Mouse (Mus musculus): ENCODE measurements at regions not wholly inside any gene's neighbourhood (a gene's known extent, or its start where the extent isn't known, plus 50 kb on each side); places are given as distances from the start of the nearest gene placed in this dataset.

GRCm38 (mm10) chr2:75496606-75497240 is 162.3 kb upstream of the Hnrnpa3 start:
- Histone ChIP-seq H3K4me1 (ENCODE audit: control insufficient read depth, insufficient read depth, insufficient read length, low read length) (no peaks in the 10 kb centered on the region), H3K36me3 (ENCODE audit: control insufficient read depth, insufficient read depth, low read length) (no peaks in the 10 kb centered on the region), H3K27me3 (ENCODE audit: control insufficient read depth, insufficient read depth, low read length) (no peaks in the 10 kb centered on the region), H3K27ac (ENCODE audit: insufficient read depth, low read depth, low read length) (no peak overlapping the region), H3K4me3 (ENCODE audit: low read depth, low read length) (no peak overlapping the region)
- WGBS, result 34% methylated on average over 5 of the region's 5 CpGs
- TF ChIP-seq CTCF (IDR thresholded peaks at IDR 0.05; ENCODE audit: extremely low read depth, insufficient read length, insufficient replicate concordance, low read depth, low read length) (no peak), POLR2A (IDR thresholded peaks at IDR 0.05; ENCODE audit: low read depth, low read length) (no peak)

- Histone ChIP-seq H3K4me1 (ENCODE audit: control insufficient read depth, insufficient read depth, insufficient read length, low read length) (no peaks in the 10 kb centered on the region), H3K27ac (ENCODE audit: insufficient read depth, low read depth, low read length) (no peak overlapping the region), H3K4me3 (ENCODE audit: low read depth, low read length) (no peak overlapping the region), H3K27me3 (ENCODE audit: control insufficient read depth, insufficient read depth, low read length) (no peaks in the 10 kb centered on the region; the same call in 1 of the 2 replicates), H3K36me3 (ENCODE audit: control insufficient read depth, insufficient read depth, low read length) (no peaks in the 10 kb centered on the region)
- TF ChIP-seq CTCF (IDR thresholded peaks at IDR 0.05; ENCODE audit: extremely low read depth, insufficient read length, insufficient replicate concordance, low read depth, low read length) (no peak), POLR2A (IDR thresholded peaks at IDR 0.05; ENCODE audit: low read depth, low read length) (no peak)
- WGBS, result 70% methylated on average over 4 of the region's 4 CpGs
Observed at GRCm38 (mm10) chr2:75510223-75510622, 148.8 kb upstream of the Hnrnpa3 start.

- H3K4me3 ChIP-seq (ENCODE audit: low read depth, low read length), result no peak overlapping the region
- no peaks in the 10 kb centered on the region; the same call in 1 of the 2 replicates for H3K27me3 ChIP-seq (ENCODE audit: control insufficient read depth, insufficient read depth, low read length)
- TF ChIP-seq POLR2A (IDR thresholded peaks at IDR 0.05; ENCODE audit: low read depth, low read length) (no peak), CTCF (IDR thresholded peaks at IDR 0.05; ENCODE audit: extremely low read depth, insufficient read length, insufficient replicate concordance, low read depth, low read length) (no peak)
- WGBS, result 59% methylated on average over 8 of the region's 8 CpGs
- H3K27ac ChIP-seq (ENCODE audit: insufficient read depth, low read depth, low read length), result no peak overlapping the region
- no peaks in the 10 kb centered on the region for H3K36me3 ChIP-seq (ENCODE audit: control insufficient read depth, insufficient read depth, low read length)
- no peaks in the 10 kb centered on the region for H3K4me1 ChIP-seq (ENCODE audit: control insufficient read depth, insufficient read depth, insufficient read length, low read length)
Observed at GRCm38 (mm10) chr2:75512422-75513170, 146.5 kb upstream of the Hnrnpa3 start.

- no peak overlapping the region for H3K4me3 ChIP-seq (ENCODE audit: low read depth, low read length)
- H3K27ac ChIP-seq (ENCODE audit: insufficient read depth, low read depth, low read length), result no peak overlapping the region
- no peaks in the 10 kb centered on the region for H3K4me1 ChIP-seq (ENCODE audit: control insufficient read depth, insufficient read depth, insufficient read length, low read length)
- TF ChIP-seq CTCF (IDR thresholded peaks at IDR 0.05; ENCODE audit: extremely low read depth, insufficient read length, insufficient replicate concordance, low read depth, low read length) (no peak), POLR2A (IDR thresholded peaks at IDR 0.05; ENCODE audit: low read depth, low read length) (no peak)
- no peaks in the 10 kb centered on the region for H3K36me3 ChIP-seq (ENCODE audit: control insufficient read depth, insufficient read depth, low read length)
- 89% methylated on average over 6 of the region's 6 CpGs for WGBS
- H3K27me3 ChIP-seq (ENCODE audit: control insufficient read depth, insufficient read depth, low read length), result no peaks in the 10 kb centered on the region; the same call in 1 of the 2 replicates
Observed at GRCm38 (mm10) chr2:75514171-75514570, 144.9 kb upstream of the Hnrnpa3 start.

- no peaks in the 10 kb centered on the region for H3K4me1 ChIP-seq (ENCODE audit: control insufficient read depth, insufficient read depth, insufficient read length, low read length)
- no peak overlapping the region for H3K4me3 ChIP-seq (ENCODE audit: low read depth, low read length)
- H3K27me3 ChIP-seq (ENCODE audit: control insufficient read depth, insufficient read depth, low read length), result no peaks in the 10 kb centered on the region
- whole genome bisulfite sequencing, result 50% methylated on average over 11 of the region's 11 CpGs
- TF ChIP-seq POLR2A (IDR thresholded peaks at IDR 0.05; ENCODE audit: low read depth, low read length), result no peak
- no peak for TF ChIP-seq CTCF (IDR thresholded peaks at IDR 0.05; ENCODE audit: extremely low read depth, insufficient read length, insufficient replicate concordance, low read depth, low read length)
- no peaks in the 10 kb centered on the region for H3K36me3 ChIP-seq (ENCODE audit: control insufficient read depth, insufficient read depth, low read length)
- H3K27ac ChIP-seq (ENCODE audit: insufficient read depth, low read depth, low read length), result no peak overlapping the region
Observed at GRCm38 (mm10) chr2:75516223-75516622, 142.8 kb upstream of the Hnrnpa3 start.

DNA sequence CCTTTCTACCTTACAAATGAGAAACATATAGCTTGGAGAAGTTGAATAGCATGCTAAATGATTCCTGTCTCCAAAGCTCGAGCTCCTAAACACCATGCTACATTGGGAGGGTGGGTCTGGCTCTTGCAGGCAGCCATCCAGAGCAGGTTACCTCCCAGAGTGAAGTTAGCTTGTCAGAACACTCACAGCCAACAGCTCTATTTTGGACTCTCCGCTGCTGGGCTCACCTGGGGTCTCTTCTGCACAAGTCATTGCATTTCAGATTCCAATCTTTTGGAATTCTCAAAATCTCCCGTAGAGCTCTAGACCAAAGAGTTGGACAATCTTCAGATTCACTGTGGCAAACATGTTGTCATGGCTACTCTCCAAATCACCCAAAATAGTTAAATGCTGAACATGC is 142.0 kb upstream of the Hnrnpa3 start:
- Histone ChIP-seq H3K4me1 (ENCODE audit: control insufficient read depth, insufficient read depth, insufficient read length, low read length) (no peaks in the 10 kb centered on the region), H3K27me3 (ENCODE audit: control insufficient read depth, insufficient read depth, low read length) (no peaks in the 10 kb centered on the region), H3K4me3 (ENCODE audit: low read depth, low read length) (no peak overlapping the region), H3K36me3 (ENCODE audit: control insufficient read depth, insufficient read depth, low read length) (no peaks in the 10 kb centered on the region), H3K27ac (ENCODE audit: insufficient read depth, low read depth, low read length) (no peak overlapping the region)
- WGBS, result 79% methylated on average over 3 of the region's 3 CpGs
- TF ChIP-seq POLR2A (IDR thresholded peaks at IDR 0.05; ENCODE audit: low read depth, low read length) (no peak), CTCF (IDR thresholded peaks at IDR 0.05; ENCODE audit: extremely low read depth, insufficient read length, insufficient replicate concordance, low read depth, low read length) (no peak)

- no peak overlapping the region for H3K27ac ChIP-seq (ENCODE audit: insufficient read depth, low read depth, low read length)
- TF ChIP-seq CTCF (IDR thresholded peaks at IDR 0.05; ENCODE audit: extremely low read depth, insufficient read length, insufficient replicate concordance, low read depth, low read length) (no peak), POLR2A (IDR thresholded peaks at IDR 0.05; ENCODE audit: low read depth, low read length) (no peak)
- 61% methylated on average over 1 of the region's 1 CpGs for WGBS
- no peak overlapping the region for H3K4me3 ChIP-seq (ENCODE audit: low read depth, low read length)
- no peaks in the 10 kb centered on the region for H3K27me3 ChIP-seq (ENCODE audit: control insufficient read depth, insufficient read depth, low read length)
- H3K36me3 ChIP-seq (ENCODE audit: control insufficient read depth, insufficient read depth, low read length), result no peaks in the 10 kb centered on the region
- no peaks in the 10 kb centered on the region for H3K4me1 ChIP-seq (ENCODE audit: control insufficient read depth, insufficient read depth, insufficient read length, low read length)
Observed at GRCm38 (mm10) chr2:75518607-75519006, 140.5 kb upstream of the Hnrnpa3 start.

Measured in small intestine, adult 2 months (tissue).